Mouse (Mus musculus) MEL (cell line): ENCODE results near the gene Nhsl2.

Experiments
- CTCF ChIP-seq, 3 experiments: IDR thresholded peaks in 2 of 3; conservative IDR thresholded peaks in 1 of 3; 2 replicates each; pipeline ENCODE4 v1.5.1; 2011 to 2012; ENCODE audit warnings: low read length in 3 of 3, low read depth in 2 of 3, mild to moderate bottlenecking in 2 of 3, improper control_type of control experiment in 1 of 3, inconsistent platforms in 1 of 3, mixed read lengths in 1 of 3, moderate library complexity in 1 of 3; ENCODE audit not compliant: control insufficient read depth in 1 of 3, insufficient read depth in 1 of 3, poor library complexity in 1 of 3, severe bottlenecking in 1 of 3
- JUND ChIP-seq: IDR thresholded peaks from 2 replicates; pipeline ENCODE4 v1.6.1; 2011; ENCODE audit warnings: low read depth, mild to moderate bottlenecking, improper control_type of control experiment, low read length
- MAZ ChIP-seq: IDR thresholded peaks from 2 replicates; pipeline ENCODE4 v1.6.1; 2012; ENCODE audit warnings: low read depth, mild to moderate bottlenecking, inconsistent platforms, low read length, improper control_type of control experiment
- POLR2A ChIP-seq, 2 experiments: IDR thresholded peaks; 2 replicates each; pipeline ENCODE4 v1.6.1; 2011 to 2012; ENCODE audit warnings: low read length in 2 of 2, mild to moderate bottlenecking in 2 of 2, control low read depth in 1 of 2, improper control_type of control experiment in 1 of 2, low read depth in 1 of 2, moderate library complexity in 1 of 2; ENCODE audit not compliant: control insufficient read depth in 1 of 2, insufficient read depth in 1 of 2, poor library complexity in 1 of 2
- POLR2AphosphoS2 ChIP-seq: IDR thresholded peaks from 2 replicates; pipeline ENCODE4 v1.6.1; 2011; ENCODE audit warnings: low read length, improper control_type of control experiment
- USF1 ChIP-seq: IDR thresholded peaks from 2 replicates; pipeline ENCODE4 v1.6.1; 2014; ENCODE audit warnings: low read depth, mild to moderate bottlenecking, inconsistent platforms, low read length, improper control_type of control experiment, moderate library complexity
- ZC3H11A ChIP-seq: IDR thresholded peaks from 2 replicates; pipeline ENCODE4 v1.6.1; 2012; ENCODE audit warnings: low read depth, mild to moderate bottlenecking, inconsistent platforms, low read length, improper control_type of control experiment
- ZMIZ1 ChIP-seq: IDR thresholded peaks from 2 replicates; pipeline ENCODE4 v1.6.1; 2012; ENCODE audit warnings: low read depth, mild to moderate bottlenecking, inconsistent platforms, low read length, improper control_type of control experiment, moderate library complexity
- ZNF384 ChIP-seq: IDR thresholded peaks from 2 replicates; pipeline ENCODE4 v1.6.1; 2012; ENCODE audit warnings: low read depth, mild to moderate bottlenecking, inconsistent platforms, low read length, improper control_type of control experiment

DNA sequence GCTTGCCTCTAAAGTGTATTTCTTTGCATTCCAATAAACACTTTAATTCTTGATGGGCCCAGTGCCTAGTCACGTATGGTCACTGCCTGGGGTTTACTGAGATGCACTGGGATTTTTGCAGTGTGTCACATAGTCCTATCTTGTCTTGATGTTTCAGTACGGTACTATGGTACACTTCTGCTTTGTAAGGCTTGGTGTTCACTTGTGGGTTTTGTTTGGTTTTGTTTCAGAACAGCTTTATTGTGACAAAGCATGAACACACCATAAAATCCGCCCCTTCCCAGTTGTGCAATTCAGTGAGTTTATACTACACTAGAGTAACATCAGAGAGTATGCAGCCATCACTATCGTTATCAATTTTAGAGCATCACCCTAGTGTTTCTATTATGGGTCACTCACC is 204.8 kb downstream of the Nhsl2 start:
- TF ChIP-seq CTCF (IDR thresholded peaks at IDR 0.05 in 2 of 3, conservative IDR thresholded peaks at IDR 0.05 in 1 of 3; ENCODE audit: control insufficient read depth in 1 of 3, insufficient read depth in 1 of 3, low read depth in 2 of 3, low read length in 3 of 3, poor library complexity in 1 of 3, severe bottlenecking in 1 of 3), result no peak
- no peak for TF ChIP-seq ZNF384
- no peak for TF ChIP-seq POLR2AphosphoS2
- TF ChIP-seq USF1, result no peak
- TF ChIP-seq ZC3H11A, result no peak
- no peak for TF ChIP-seq POLR2A (IDR thresholded peaks at IDR 0.05; ENCODE audit: control insufficient read depth in 1 of 2, insufficient read depth in 1 of 2, low read depth in 1 of 2, low read length in 2 of 2, poor library complexity in 1 of 2)
- TF ChIP-seq JUND, result no peak
- no peak for TF ChIP-seq MAZ
- no peak for TF ChIP-seq ZMIZ1
